Mouse (Mus musculus) lung, postnatal 0 days (tissue): Measurements from ENCODE around the gene Thrb.

Experiments
- CTCF ChIP-seq: IDR thresholded peaks from 2 replicates; pipeline ENCODE4 v1.5.1; 2016; ENCODE audit warnings: antibody characterized with exemption, mild to moderate bottlenecking
- EP300 ChIP-seq: IDR thresholded peaks from 2 replicates; pipeline ENCODE4 v1.6.1; 2016; ENCODE audit warnings: antibody characterized with exemption, mild to moderate bottlenecking, control low read depth

- no peak for TF ChIP-seq CTCF
- no peak for TF ChIP-seq EP300
Observed at GRCm38 (mm10) chr14:17781921-17782320, 121.9 kb downstream of the Thrb start.
